ENCODE assay signal across 8 mouse cellular contexts in genomic region chr1:7396867-7397806, GRCm38 (mm10).
DNase-seq lines count a peak whose midpoint lies in the region; ATAC-seq lines count a peak whose summit lies in the region.

No protein-coding gene starts in this region.

- H3K4me1 ChIP-seq in liver, embryonic 11.5 days (replicated peaks; ENCODE audit: control insufficient read depth, insufficient read depth, low read length), result no peaks in the 10 kb centered on the region
- H3K4me1 ChIP-seq in stomach, embryonic 15.5 days, result no peaks in the 10 kb centered on the region

- H3K27ac ChIP-seq in liver, embryonic 11.5 days (ENCODE audit: low read depth, low read length), result no peak overlapping the region
- H3K27ac ChIP-seq in stomach, embryonic 15.5 days, result peak overlapping the region; percentile 68; the same call in 1 of the 2 replicates

- peak; percentile 88 for ATAC-seq in liver, embryonic 11.5 days (replicated peaks; ENCODE audit: low FRiP score)
- ATAC-seq in stomach, embryonic 15.5 days (ENCODE audit: insufficient read depth, low FRiP score, low read depth), result peak; percentile 87

- no peaks in the 10 kb centered on the region for H3K9me3 ChIP-seq in liver, embryonic 11.5 days (ENCODE audit: control insufficient read depth, low read length)
- no peaks in the 10 kb centered on the region for H3K9me3 ChIP-seq in stomach, embryonic 15.5 days

- peak overlapping the region; percentile 72 for H3K9ac ChIP-seq in liver, embryonic 11.5 days (ENCODE audit: low read depth, low read length)
- no peak overlapping the region for H3K9ac ChIP-seq in stomach, embryonic 15.5 days

- DNase-seq in 3134 (ENCODE audit: extremely low read depth, insufficient read length, low spot score) (peak; percentile 42), R1 (ENCODE audit: low read depth, low spot score) (peak; percentile 77)
- peak; percentile 80 for DNase-seq in embryo, embryonic 10.5 days (ENCODE audit: low spot score)
- DNase-seq in gastrocnemius, postnatal 36 days, result peak; percentile 4 to 33
- peak; percentile 3 to 21 for DNase-seq in kidney, adult 8-10 months
- peak; percentile 48 for DNase-seq in liver, embryonic 11.5 days (ENCODE audit: low spot score)
- peak; percentile 67 for DNase-seq in neural tube, embryonic 10.5 days (ENCODE audit: extremely low spot score, low spot score)

- 7% methylated on average over 26 of the region's 26 CpGs for WGBS in liver, embryonic 11.5 days
- 13% methylated on average over 26 of the region's 26 CpGs for WGBS in stomach, embryonic 15.5 days

- intact Hi-C loops in gastrocnemius, postnatal 36 days (cut with DNase I), result no loop called here

- peak overlapping the region; percentile 55 for H3K4me3 ChIP-seq in liver, embryonic 11.5 days (ENCODE audit: low read depth, low read length)
- H3K4me3 ChIP-seq in stomach, embryonic 15.5 days (replicated peaks), result peak overlapping the region; percentile 93

- no peaks in the 10 kb centered on the region for H3K27me3 ChIP-seq in liver, embryonic 11.5 days (replicated peaks; ENCODE audit: control insufficient read depth, insufficient read depth, low read length)
- no peaks in the 10 kb centered on the region for H3K27me3 ChIP-seq in stomach, embryonic 15.5 days (replicated peaks)

- H3K4me2 ChIP-seq in liver, embryonic 11.5 days, result peak overlapping the region; percentile 70
- H3K4me2 ChIP-seq in stomach, embryonic 15.5 days, result peak overlapping the region; percentile 50

- H3K36me3 ChIP-seq in liver, embryonic 11.5 days (ENCODE audit: control insufficient read depth, insufficient read depth, low read length), result no peaks in the 10 kb centered on the region
- H3K36me3 ChIP-seq in stomach, embryonic 15.5 days, result no peaks in the 10 kb centered on the region

Comparison
In these comparisons a context has a peak if more than half of its experiments do, and no peak if none do; other contexts are left out.
1. DNase-seq: peak in every context shown above with its lines; median percentile 80 in embryo, embryonic 10.5 days; 77 in R1; 67 in neural tube, embryonic 10.5 days; 48 in liver, embryonic 11.5 days; 42 in 3134; 18 in gastrocnemius, postnatal 36 days; 12 in kidney, adult 8-10 months.